9 mouse cellular contexts compared by ENCODE assay signal in the genomic region with DNA sequence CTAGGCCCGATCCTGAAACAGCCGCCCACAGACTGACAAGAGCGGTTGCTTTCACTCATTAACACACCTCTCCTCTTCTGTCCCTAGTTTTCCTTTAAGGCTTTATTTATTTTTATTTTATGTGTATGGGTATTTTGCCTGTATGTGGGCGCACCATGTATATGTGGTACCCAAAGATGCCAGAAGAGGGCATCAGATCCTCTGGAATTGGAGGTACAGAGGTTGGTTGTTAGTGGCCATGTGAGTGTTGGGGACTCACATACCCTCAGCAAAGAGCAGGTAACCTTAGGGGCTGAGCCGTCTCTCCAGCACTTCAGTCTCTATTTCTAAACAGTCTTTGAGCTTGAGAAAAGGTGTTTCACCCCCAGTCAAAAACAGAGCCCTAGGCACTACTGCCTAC. TPM values are rescaled to one million over a fixed set of nuclear protein-coding genes. Genes with fewer than 3 reads are reported as not detected.
A peak's percentile ranks its signal among the peaks of the same experiment; 100 is the strongest.
DNase-seq lines count a peak whose midpoint lies in the region; ATAC-seq and TF ChIP-seq lines count a peak whose summit lies in the region.
"Had no signal": no experiment of that assay in that cellular context is flagged by ENCODE, and none has a peak within 500 bp of the region (broad histone marks: within the 10 kb centered on the region; RNA-seq: fewer than 3 reads in every experiment).

No protein-coding gene starts in this region.

- no peak overlapping the region for H3K4me3 ChIP-seq in kidney, embryonic 14.5 days (ENCODE audit: low read length)
- no peak overlapping the region for H3K4me3 ChIP-seq in E14TG2a.4 (replicated peaks; ENCODE audit: low read length)
- H3K4me3 ChIP-seq: myocyte had no signal

- H3K27me3 ChIP-seq in kidney, embryonic 14.5 days (ENCODE audit: control insufficient read depth, insufficient read depth, low read length): no peaks in the 10 kb centered on the region
- no peaks in the 10 kb centered on the region for H3K27me3 ChIP-seq in E14TG2a.4 (ENCODE audit: insufficient read depth, low read length)

- no peak overlapping the region for H3K27ac ChIP-seq in kidney, embryonic 14.5 days (ENCODE audit: low read depth, low read length)

- H3K4me2 ChIP-seq in kidney, embryonic 14.5 days (replicated peaks; ENCODE audit: low read depth, low read length): no peak overlapping the region

- 90% methylated on average over 5 of the region's 5 CpGs for WGBS in kidney, embryonic 14.5 days

- peak; percentile 40 for TF ChIP-seq CTCF in E14TG2a.4 (conservative IDR thresholded peaks at IDR 0.05; ENCODE audit: low read length)

- H3K36me3 ChIP-seq in kidney, embryonic 14.5 days (ENCODE audit: control insufficient read depth, insufficient read depth, low read length): peaks cover 43% of the 10 kb centered on the region
- peaks cover 81% of the 10 kb centered on the region for H3K36me3 ChIP-seq in E14TG2a.4 (ENCODE audit: insufficient read depth, low read length)

- intact Hi-C loops in left cerebral cortex, postnatal 4 days (cut with DNase I): loop anchor here (2.0 kb wide), 1 partner anchor 23 kb away; no protein-coding TSS in a partner anchor

- peaks cover 17% of the 10 kb centered on the region for H3K4me1 ChIP-seq in kidney, embryonic 14.5 days (ENCODE audit: control insufficient read depth, insufficient read depth, low read length)
- peaks cover 52% of the 10 kb centered on the region for H3K4me1 ChIP-seq in E14TG2a.4 (replicated peaks; ENCODE audit: low read depth, low read length)

- no peak overlapping the region for H3K9ac ChIP-seq in kidney, embryonic 14.5 days (ENCODE audit: low read depth, low read length)

- no peak for ATAC-seq in kidney, embryonic 14.5 days (ENCODE audit: low FRiP score, low TSS enrichment)

- peak; percentile 63 for DNase-seq in adrenal gland, postnatal 10 days
- DNase-seq in adrenal gland, postnatal 25 days: no peak
- DNase-seq in kidney, adult 9 months: peak; percentile 69
- DNase-seq in kidney, postnatal 14 days: peak; percentile 64
- DNase-seq in left cerebral cortex, postnatal 4 days: no peak
- DNase-seq in spleen, adult 18-20 months: no peak

- no peaks in the 10 kb centered on the region for H3K9me3 ChIP-seq in kidney, embryonic 14.5 days (ENCODE audit: control insufficient read depth, low read length)
- no peaks in the 10 kb centered on the region for H3K9me3 ChIP-seq in E14TG2a.4 (ENCODE audit: low read length)

RNA-seq across cellular contexts. Expression of gene Rpp25l, which starts 2.3 kb away (rescaled TPM):
- 10 to 100 TPM; 36.2 to 39.0 TPM for total RNA-seq in adrenal gland, postnatal 10 days (2021)
- total RNA-seq in adrenal gland, postnatal 25 days (2021): 34.5 and 36.2 TPM in 2 replicates
- 86.2 and 91.3 TPM in 2 replicates for polyA plus RNA-seq in kidney, embryonic 14.5 days (2014; fragmentation: Nextera tagmentation; extraction: Ambion mirVana)
- 10 to 100 TPM; 32.2 to 34.5 TPM for total RNA-seq in left cerebral cortex, postnatal 4 days (2021)

RNA-seq across cellular contexts. Expression of gene Dctn3, which starts 7.4 kb away (rescaled TPM):
- 100 to 1,000 TPM; 100 to 104 TPM for total RNA-seq in adrenal gland, postnatal 10 days (2021)
- 108 and 120 TPM in 2 replicates for total RNA-seq in adrenal gland, postnatal 25 days (2021)
- 107 and 114 TPM in 2 replicates for polyA plus RNA-seq in kidney, embryonic 14.5 days (2014; fragmentation: Nextera tagmentation; extraction: Ambion mirVana)
- 100 to 1,000 TPM; 161 to 166 TPM for total RNA-seq in left cerebral cortex, postnatal 4 days (2021)

RNA-seq across cellular contexts. Expression of gene Arid3c, which starts 15.3 kb away (rescaled TPM):
- total RNA-seq in adrenal gland, postnatal 10 days (2021): not detected
- not detected in 2 replicates for total RNA-seq in adrenal gland, postnatal 25 days (2021)
- polyA plus RNA-seq in kidney, embryonic 14.5 days (2014; fragmentation: Nextera tagmentation; extraction: Ambion mirVana): 0.12 TPM in 1 of 2 replicates, not detected in the other
- under 1 TPM; 0.22 to 0.26 TPM for total RNA-seq in left cerebral cortex, postnatal 4 days (2021)
- polyA plus RNA-seq: myocyte had no signal

RNA-seq across cellular contexts. Expression of gene Il11ra1, which starts 15.8 kb away (rescaled TPM):
- total RNA-seq in adrenal gland, postnatal 10 days (2021): 10 to 100 TPM; 61.0 to 68.2 TPM
- 56.7 and 83.4 TPM in 2 replicates for total RNA-seq in adrenal gland, postnatal 25 days (2021)
- 122 and 125 TPM in 2 replicates for polyA plus RNA-seq in kidney, embryonic 14.5 days (2014; fragmentation: Nextera tagmentation; extraction: Ambion mirVana)
- 10 to 100 TPM; 17.8 to 20.7 TPM for total RNA-seq in left cerebral cortex, postnatal 4 days (2021)

RNA-seq across cellular contexts. Expression of gene Cntfr, which starts 18.7 kb away (rescaled TPM):
- 10 to 100 TPM; 53.0 to 67.0 TPM for total RNA-seq in adrenal gland, postnatal 10 days (2021)
- 46.3 and 49.8 TPM in 2 replicates for total RNA-seq in adrenal gland, postnatal 25 days (2021)
- 16.6 and 31.5 TPM in 2 replicates for polyA plus RNA-seq in kidney, embryonic 14.5 days (2014; fragmentation: Nextera tagmentation; extraction: Ambion mirVana)
- total RNA-seq in left cerebral cortex, postnatal 4 days (2021): 10 to 100 TPM; 60.5 to 61.7 TPM

Comparison
In these comparisons a context has a peak if more than half of its experiments do, and no peak if none do; other contexts are left out.
1. DNase-seq: peak in adrenal gland, postnatal 10 days (single experiment), kidney, adult 9 months (single experiment) and kidney, postnatal 14 days (single experiment); none in adrenal gland, postnatal 25 days (single experiment), left cerebral cortex, postnatal 4 days (single experiment) and spleen, adult 18-20 months (0 of 2).